Mouse (Mus musculus) adrenal gland, postnatal 25 days (tissue): ENCODE measurements around the gene Mdfi. TPM values are rescaled to one million over a fixed set of nuclear protein-coding genes. Genes with fewer than 3 reads are reported as not detected.
A peak's percentile ranks its signal among the peaks of the same experiment; 100 is the strongest.

ENCODE experiments used
- DNase-seq: peaks from one replicate; pipeline ENCODE4 v3.0.0; 2021; ENCODE audit warnings: mixed read lengths
- total RNA-seq: library from RNA; stranded (reverse); gene quantifications from 2 replicates; pipeline ENCODE4 v1.2.3, GENCODE M21; 2021

Mdfi gene
- total RNA-seq, 1 experiment from 2014 or later = 2.4 TPM

GRCm38 (mm10) chr17:47847985-47848384 is 13.5 kb upstream of the Mdfi start:
- no peak for DNase-seq

DNA sequence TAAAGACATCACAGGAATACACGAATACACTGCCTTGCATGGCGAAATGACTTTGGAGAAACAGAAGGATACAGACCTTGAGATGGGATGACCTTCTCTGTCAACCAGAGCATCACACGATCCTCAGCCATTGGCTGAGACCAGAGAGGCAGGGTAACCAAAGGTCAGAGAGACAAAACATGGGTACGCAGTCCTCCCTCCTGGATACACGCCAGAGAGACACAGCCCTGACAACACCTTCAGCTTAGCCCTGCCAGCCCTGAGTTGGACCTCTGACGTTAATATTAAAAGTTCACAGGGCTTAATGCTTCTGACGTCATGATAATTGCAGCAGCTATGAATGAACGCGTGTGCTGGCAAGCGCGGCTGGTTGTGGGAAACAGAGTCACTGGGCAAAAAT is 11.1 kb upstream of the Mdfi start:
- no peak for DNase-seq

DNA sequence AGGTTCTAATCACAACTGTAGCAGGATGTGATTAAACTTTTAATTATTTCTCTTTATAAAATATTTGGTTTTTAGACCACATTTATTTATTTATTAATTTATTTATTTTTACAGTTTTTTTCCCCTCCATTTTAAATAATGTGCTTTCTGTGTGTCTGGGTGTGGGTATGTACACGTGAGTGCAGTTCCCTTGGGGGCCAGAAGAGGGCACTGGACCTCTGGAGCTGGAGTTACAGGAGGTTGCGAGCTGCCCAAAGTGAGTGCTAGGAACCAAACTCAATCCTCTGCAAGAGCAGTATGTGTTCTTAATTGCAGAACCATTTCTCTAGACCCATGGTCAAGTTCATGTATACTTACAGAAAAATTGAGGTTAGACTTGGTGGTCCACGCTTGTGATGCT is 9.0 kb upstream of the Mdfi start:
- DNase-seq = no peak

DNA sequence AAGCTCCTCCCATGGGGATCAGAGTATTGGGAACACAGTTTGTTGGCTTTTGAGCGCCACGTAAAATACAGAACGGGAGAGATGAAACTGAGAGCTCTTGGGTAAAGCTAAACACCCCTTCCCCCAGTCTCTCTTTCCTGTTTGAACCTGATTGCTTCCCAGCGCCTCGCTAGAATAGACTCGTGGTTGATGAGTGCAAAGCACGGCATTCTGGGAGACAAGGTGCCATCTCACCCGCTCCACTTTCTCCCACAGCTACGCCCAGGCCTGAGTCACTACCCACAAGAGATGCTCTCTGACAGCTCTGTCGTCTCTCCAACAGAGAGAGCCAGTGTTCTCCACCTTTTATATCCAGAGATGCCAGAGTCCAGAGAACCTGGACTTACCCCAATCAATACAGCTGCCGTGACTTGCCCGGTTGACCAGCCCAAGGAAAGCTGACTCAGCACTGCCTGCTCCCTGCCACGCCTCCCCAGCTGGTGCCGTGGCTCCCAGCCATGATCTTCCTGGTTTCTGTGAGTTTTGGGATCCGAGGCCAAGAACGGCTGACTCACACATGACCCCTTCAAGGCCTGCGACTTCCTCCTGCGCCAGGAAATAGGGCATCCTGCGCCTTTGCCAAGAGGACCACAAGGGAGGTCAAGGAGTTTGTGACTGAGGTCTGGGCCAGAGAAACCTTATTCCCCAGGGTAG is 7.6 kb upstream of the Mdfi start:
- DNase-seq = peak; percentile 89

DNA sequence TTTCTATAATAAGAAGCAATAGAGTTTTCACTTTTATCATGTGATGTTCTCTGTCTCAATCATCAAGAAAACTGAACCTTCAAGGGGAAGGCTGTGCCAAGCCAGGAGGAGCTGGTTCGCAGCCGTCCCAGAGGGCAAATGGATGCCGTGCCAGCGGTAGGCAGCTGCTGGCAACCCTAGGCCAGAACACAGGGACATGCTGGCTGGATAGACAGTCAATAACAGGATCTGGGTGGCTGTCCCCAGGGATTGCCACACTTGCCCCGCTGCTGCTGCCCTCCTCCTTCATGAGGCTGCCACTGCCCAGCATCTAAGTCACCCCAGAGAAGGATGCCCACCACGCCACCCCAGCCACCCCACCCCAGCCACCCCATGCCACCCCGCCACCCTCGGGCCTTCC is 7.0 kb upstream of the Mdfi start:
- DNase-seq = no peak

DNA sequence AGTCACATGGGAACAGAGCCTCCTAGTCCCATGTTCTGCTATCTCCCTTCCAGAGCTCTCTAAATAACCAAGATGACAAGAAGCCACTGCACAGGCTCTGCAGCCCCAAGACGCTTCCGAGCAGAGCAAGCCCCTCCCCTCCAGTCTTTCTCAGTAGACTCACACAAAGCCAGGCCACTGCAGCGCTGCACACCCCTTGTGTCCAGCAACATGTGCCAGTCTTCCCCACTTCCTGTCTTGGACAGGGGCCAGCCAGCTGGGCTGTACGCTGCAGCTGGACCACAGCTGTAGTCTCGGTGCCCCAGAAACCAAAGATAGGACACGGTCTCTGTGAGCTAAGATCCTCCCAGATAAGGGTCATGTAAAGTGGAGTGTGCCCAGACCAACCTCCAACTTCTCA is 3.3 kb upstream of the Mdfi start:
- no peak for DNase-seq

GRCm38 (mm10) chr17:47833628-47834481 is 636 bp downstream of the Mdfi start:
- peak; percentile 15 for DNase-seq

GRCm38 (mm10) chr17:47833029-47833627 is 1.4 kb downstream of the Mdfi start:
- peak; percentile 49 for DNase-seq

- DNase-seq = no peak
Measured at GRCm38 (mm10) chr17:47832501-47833028, 1.9 kb downstream of the Mdfi start.

- no peak for DNase-seq
Measured at GRCm38 (mm10) chr17:47831772-47832171, 2.7 kb downstream of the Mdfi start.

- no peak for DNase-seq
Measured at GRCm38 (mm10) chr17:47831161-47831560, 3.3 kb downstream of the Mdfi start.

DNA sequence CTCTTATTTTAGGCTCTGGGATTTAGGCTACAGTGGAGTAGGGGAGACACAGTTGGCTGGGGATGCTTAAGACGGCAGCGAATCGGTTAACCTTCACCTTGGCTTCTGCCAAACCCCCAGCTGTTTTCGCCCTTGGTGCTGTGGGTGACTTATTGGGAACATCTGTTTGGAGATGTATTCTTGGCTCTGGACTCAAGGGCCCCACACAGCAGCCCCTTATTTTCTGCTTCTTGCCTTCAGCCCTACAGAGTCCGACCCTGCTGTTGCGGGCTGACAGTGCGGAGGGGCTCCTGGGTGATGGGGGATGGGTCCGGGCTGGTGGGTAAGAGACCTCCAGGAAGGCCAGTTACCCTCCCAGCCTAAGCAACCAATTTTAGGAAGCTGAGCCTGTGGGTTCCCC is 13.2 kb downstream of the Mdfi start:
- DNase-seq = no peak

GRCm38 (mm10) chr17:47818038-47818725 is 16.3 kb downstream of the Mdfi start:
- no peak for DNase-seq

- no peak for DNase-seq
Measured at GRCm38 (mm10) chr17:47815446-47815845, 19.0 kb downstream of the Mdfi start.

DNA sequence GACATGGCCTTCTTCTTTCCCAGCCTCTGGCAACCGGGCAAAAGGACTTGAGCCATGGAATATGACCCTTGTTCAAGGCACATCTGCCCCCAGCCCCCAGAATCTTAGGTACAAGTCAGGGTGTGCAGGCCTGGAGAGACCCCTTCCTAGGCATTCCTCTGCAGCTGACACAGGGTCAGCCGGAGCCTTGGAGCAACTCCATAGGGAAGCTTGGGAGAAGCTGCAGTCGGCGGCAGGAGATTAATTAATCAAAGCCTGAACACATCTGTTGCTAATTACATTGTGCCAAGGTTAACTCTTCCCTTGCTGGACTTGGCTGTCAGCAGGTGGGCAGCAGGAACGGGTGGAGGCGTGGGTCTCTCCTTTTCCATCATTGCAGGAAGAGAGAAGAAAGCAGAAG is 20.0 kb downstream of the Mdfi start:
- DNase-seq = no peak

DNA sequence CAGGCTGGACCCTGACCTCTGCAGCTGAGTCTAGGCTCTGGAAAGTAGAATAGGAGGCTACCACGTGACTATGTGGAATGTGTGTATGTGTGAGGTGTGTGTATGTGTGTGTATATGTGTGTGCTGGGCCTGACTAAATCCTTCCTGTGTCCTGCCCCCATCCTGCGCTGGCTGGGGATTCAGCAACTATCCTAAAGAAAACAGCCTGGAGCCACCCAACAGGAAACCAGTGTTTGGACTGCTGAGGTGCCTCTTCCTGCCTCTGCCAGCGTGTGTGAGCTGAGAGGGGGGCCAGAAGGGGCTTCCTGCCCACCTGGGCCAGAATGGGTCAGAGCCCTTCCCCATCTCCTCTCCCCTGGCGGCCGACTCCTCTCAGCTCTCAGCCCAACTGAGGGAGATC is 20.9 kb downstream of the Mdfi start:
- DNase-seq = no peak

GRCm38 (mm10) chr17:47812200-47812599 is 22.3 kb downstream of the Mdfi start:
- no peak for DNase-seq

- DNase-seq = no peak
Measured at GRCm38 (mm10) chr17:47811265-47811800, 23.2 kb downstream of the Mdfi start.

- DNase-seq = no peak
Measured at GRCm38 (mm10) chr17:47806230-47806629, 28.3 kb downstream of the Mdfi start.

- no peak for DNase-seq
Measured at GRCm38 (mm10) chr17:47805047-47805835, 29.2 kb downstream of the Mdfi start.

GRCm38 (mm10) chr17:47803662-47804061 is 30.8 kb downstream of the Mdfi start:
- no peak for DNase-seq
